14 mouse cellular contexts compared by ENCODE assay signal in genomic region chr3:103432254-103432653, GRCm38 (mm10).
DNase-seq lines count a peak whose midpoint lies in the region; ATAC-seq and TF ChIP-seq lines count a peak whose summit lies in the region.
"Had no signal": no experiment of that assay in that cellular context is flagged by ENCODE, and none has a peak within 500 bp of the region (broad histone marks: within the 10 kb centered on the region; RNA-seq: fewer than 3 reads in every experiment).

No protein-coding gene starts in this region.

- intact Hi-C loops in left cerebral cortex, postnatal 25 days (cut with DNase I), result no loop called here

- no peak for DNase-seq in forebrain, postnatal 0 days
- DNase-seq in forebrain, embryonic 14.5 days (ENCODE audit: low spot score), result no peak
- DNase-seq in layer of hippocampus, adult 2 months (ENCODE audit: low spot score in 2 of 2), result no peak
- DNase-seq in layer of hippocampus, postnatal 25 days (ENCODE audit: extremely low spot score in 1 of 2, low spot score in 1 of 2), result no peak
- peak; percentile 30 for DNase-seq in thymus, postnatal 25 days
- DNase-seq in thymus, adult 18-20 months, result no peak
- DNase-seq in ovary, adult 18-20 months (ENCODE audit: low spot score), result no peak
- no peak for DNase-seq in left cerebral cortex, postnatal 25 days (ENCODE audit: low spot score in 2 of 2)
- DNase-seq: adrenal gland, adult 8-10 months; cerebellum, adult 8-10 months; liver, embryonic 13.5 days had no signal

- TF ChIP-seq CTCF in forebrain, postnatal 0 days (IDR thresholded peaks at IDR 0.05; ENCODE audit: low read depth), result peak; percentile 19; the same call in 1 of the 2 replicates
- peak; percentile 60 for TF ChIP-seq CTCF in layer of hippocampus, adult 2 months (conservative IDR thresholded peaks at IDR 0.05)

- H3K9ac ChIP-seq in forebrain, postnatal 0 days, result no peak overlapping the region
- no peak overlapping the region for H3K9ac ChIP-seq in forebrain, embryonic 14.5 days (ENCODE audit: low read length)
- H3K9ac ChIP-seq: forebrain, embryonic 13.5 days; liver, embryonic 13.5 days had no signal

- ATAC-seq in forebrain, postnatal 0 days, result no peak
- ATAC-seq in forebrain, embryonic 14.5 days, result no peak
- ATAC-seq: forebrain, embryonic 13.5 days; inflammation-experienced regulatory T-cells, adult 6 months had no signal

- WGBS in forebrain, postnatal 0 days, result 46% methylated on average over 5 of the region's 5 CpGs
- WGBS in forebrain, embryonic 14.5 days, result 43% methylated on average over 5 of the region's 5 CpGs

- H3K4me2 ChIP-seq in forebrain, postnatal 0 days (ENCODE audit: low read depth), result no peak overlapping the region
- H3K4me2 ChIP-seq in forebrain, embryonic 14.5 days (ENCODE audit: low read length), result no peak overlapping the region
- H3K4me2 ChIP-seq: forebrain, embryonic 13.5 days; liver, embryonic 13.5 days; midbrain, embryonic 11.5 days had no signal

- no peak overlapping the region for H3K4me3 ChIP-seq in forebrain, postnatal 0 days (ENCODE audit: low read depth, low read length)
- H3K4me3 ChIP-seq in forebrain, embryonic 14.5 days (ENCODE audit: low read depth, low read length), result no peak overlapping the region
- H3K4me3 ChIP-seq in layer of hippocampus, adult 2 months, result no peak overlapping the region
- H3K4me3 ChIP-seq: forebrain, embryonic 13.5 days; liver, embryonic 13.5 days had no signal

- no peaks in the 10 kb centered on the region for H3K36me3 ChIP-seq in forebrain, postnatal 0 days (ENCODE audit: insufficient read depth)
- H3K36me3 ChIP-seq in forebrain, embryonic 14.5 days (ENCODE audit: control insufficient read depth, insufficient read depth, low read length), result no peaks in the 10 kb centered on the region
- H3K36me3 ChIP-seq: liver, embryonic 13.5 days had no signal

- no peaks in the 10 kb centered on the region for H3K27me3 ChIP-seq in forebrain, postnatal 0 days (ENCODE audit: insufficient read depth, low read length)
- H3K27me3 ChIP-seq in forebrain, embryonic 14.5 days (replicated peaks; ENCODE audit: control insufficient read depth, insufficient read depth, low read length), result no peaks in the 10 kb centered on the region
- H3K27me3 ChIP-seq: forebrain, embryonic 13.5 days; liver, embryonic 13.5 days had no signal

- no peaks in the 10 kb centered on the region for H3K9me3 ChIP-seq in forebrain, postnatal 0 days (ENCODE audit: low read length)
- H3K9me3 ChIP-seq in forebrain, embryonic 14.5 days (replicated peaks; ENCODE audit: control insufficient read depth, low read length), result no peaks in the 10 kb centered on the region
- H3K9me3 ChIP-seq: forebrain, embryonic 13.5 days; liver, embryonic 13.5 days had no signal

- no peak overlapping the region for H3K27ac ChIP-seq in forebrain, postnatal 0 days (ENCODE audit: low read depth, low read length)
- no peak overlapping the region for H3K27ac ChIP-seq in forebrain, embryonic 14.5 days (ENCODE audit: low read depth, low read length)
- H3K27ac ChIP-seq in layer of hippocampus, adult 2 months, result no peak overlapping the region
- H3K27ac ChIP-seq: forebrain, embryonic 13.5 days; liver, embryonic 13.5 days had no signal

- no peaks in the 10 kb centered on the region for H3K4me1 ChIP-seq in forebrain, postnatal 0 days (ENCODE audit: insufficient read depth)
- no peaks in the 10 kb centered on the region for H3K4me1 ChIP-seq in forebrain, embryonic 14.5 days (ENCODE audit: control insufficient read depth, insufficient read depth, low read length)
- H3K4me1 ChIP-seq: forebrain, embryonic 13.5 days had no signal
